Mouse (Mus musculus) limb, embryonic 13.5 days (tissue): Measurements from ENCODE around the gene Tgfbr3. TPM values are rescaled to one million over a fixed set of nuclear protein-coding genes. Genes with fewer than 3 reads are reported as not detected.
A peak's percentile ranks its signal among the peaks of the same experiment; 100 is the strongest.

Experiments used
- ATAC-seq: fragments of 200-750 bp; cut with Nextera tagmentation; 2 replicates; pipeline ENCODE4 v1.8.0; 2017; ENCODE audit warnings: low read depth, moderate number of reproducible peaks, moderate TSS enrichment; ENCODE audit not compliant: low FRiP score
- H3K27ac ChIP-seq: fragments of 300-500 bp; sonication (generic); 2 replicates; pipeline ENCODE4 v1.5.1; 2015; ENCODE audit warnings: inconsistent platforms, mild to moderate bottlenecking, moderate library complexity
- H3K27me3 ChIP-seq: fragments of 300-500 bp; sonication (generic); 2 replicates; pipeline ENCODE4 v1.6.1; 2015; ENCODE audit warnings: mild to moderate bottlenecking, inconsistent platforms
- H3K36me3 ChIP-seq: fragments of 300-500 bp; sonication (generic); 2 replicates; pipeline ENCODE4 v1.6.1; 2015; ENCODE audit warnings: inconsistent platforms, mild to moderate bottlenecking, moderate library complexity
- H3K4me1 ChIP-seq: fragments of 300-500 bp; sonication (generic); 2 replicates; pipeline ENCODE4 v1.6.1; 2015; ENCODE audit warnings: inconsistent platforms
- H3K4me2 ChIP-seq: fragments of 300-500 bp; sonication (generic); replicated peaks from 2 replicates; pipeline ENCODE4 v1.6.1; 2015; ENCODE audit warnings: inconsistent platforms, mild to moderate bottlenecking, moderate library complexity
- H3K4me3 ChIP-seq: fragments of 300-500 bp; sonication (generic); 2 replicates; pipeline ENCODE4 v1.5.1; 2015; ENCODE audit warnings: moderate library complexity, mild to moderate bottlenecking, inconsistent platforms
- H3K9ac ChIP-seq: fragments of 300-500 bp; sonication (generic); 2 replicates; pipeline ENCODE4 v1.6.1; 2015; ENCODE audit warnings: mild to moderate bottlenecking, inconsistent platforms
- H3K9me3 ChIP-seq: fragments of 300-500 bp; sonication (generic); 2 replicates; pipeline ENCODE4 v1.6.1; 2016; ENCODE audit warnings: inconsistent platforms
- WGBS: fragments of 180-500 bp; shearing (Covaris S2); methylation state at CpG from one replicate; pipeline ENCODE4 v1.1.7; 2015; 5-methylcytosine and 5-hydroxymethylcytosine counted together
- polyA plus RNA-seq: library from polyadenylated mRNA; unstranded; fragments of >200 nt; fragmentation: Nextera tagmentation; extraction: Ambion mirVana; gene quantifications from 2 replicates; pipeline ENCODE4 v1.2.1, GENCODE M21; 2015

Tgfbr3 gene
- polyA plus RNA-seq, 1 experiment from 2014 or later, result 25.4 TPM

GRCm38 (mm10) chr5:107177791-107178190, 111.6 kb downstream of the Tgfbr3 start:
- peaks cover 15% of the 10 kb centered on the region for H3K4me1 ChIP-seq
- 67% methylated on average over 6 of the region's 6 CpGs for WGBS
- no peak overlapping the region for H3K27ac ChIP-seq
- no peaks in the 10 kb centered on the region for H3K36me3 ChIP-seq
- no peaks in the 10 kb centered on the region for H3K9me3 ChIP-seq
- H3K9ac ChIP-seq, result no peak overlapping the region
- H3K4me3 ChIP-seq, result no peak overlapping the region
- ATAC-seq, result no peak
- no peak overlapping the region for H3K4me2 ChIP-seq
- H3K27me3 ChIP-seq, result no peaks in the 10 kb centered on the region

DNA sequence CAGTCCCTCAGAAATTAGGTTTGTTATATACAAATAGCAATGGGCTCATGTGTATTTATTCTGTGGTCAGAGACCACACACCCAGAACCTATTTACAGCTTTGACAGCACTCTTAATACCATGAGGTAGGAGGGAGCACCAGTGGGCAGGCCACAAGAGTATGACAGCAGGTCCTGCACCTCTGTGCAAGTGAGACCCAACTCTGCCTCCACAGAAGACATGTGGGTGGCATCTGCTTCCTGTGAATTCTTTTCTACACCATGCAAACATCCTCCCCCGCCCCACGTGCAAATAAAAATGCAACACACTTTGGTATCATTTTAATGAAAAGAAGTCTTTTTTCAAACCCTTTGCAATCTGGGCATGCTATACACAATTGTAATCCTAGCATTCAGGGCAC, 112.2 kb downstream of the Tgfbr3 start:
- Histone ChIP-seq H3K27ac (no peak overlapping the region), H3K4me3 (no peak overlapping the region), H3K4me1 (peaks cover 21% of the 10 kb centered on the region), H3K9me3 (no peaks in the 10 kb centered on the region), H3K27me3 (no peaks in the 10 kb centered on the region), H3K9ac (no peak overlapping the region), H3K36me3 (no peaks in the 10 kb centered on the region), H3K4me2 (no peak overlapping the region)
- WGBS, result 70% methylated on average over 2 of the region's 2 CpGs
- no peak for ATAC-seq

GRCm38 (mm10) chr5:107176796-107177195, 112.6 kb downstream of the Tgfbr3 start:
- ATAC-seq, result no peak

GRCm38 (mm10) chr5:107176196-107176595, 113.2 kb downstream of the Tgfbr3 start:
- WGBS, result 84% methylated on average over 4 of the region's 4 CpGs
- no peaks in the 10 kb centered on the region for H3K27me3 ChIP-seq
- no peak overlapping the region for H3K9ac ChIP-seq
- peaks cover 26% of the 10 kb centered on the region for H3K4me1 ChIP-seq
- no peak overlapping the region for H3K4me3 ChIP-seq
- no peaks in the 10 kb centered on the region for H3K9me3 ChIP-seq
- ATAC-seq, result no peak
- H3K36me3 ChIP-seq, result no peaks in the 10 kb centered on the region
- H3K27ac ChIP-seq, result no peak overlapping the region
- no peak overlapping the region for H3K4me2 ChIP-seq

More at GRCm38 (mm10) chr5:107176796-107177195, 112.6 kb downstream of the Tgfbr3 start:
- Histone ChIP-seq H3K9ac (no peak overlapping the region), H3K4me1 (peaks cover 25% of the 10 kb centered on the region), H3K4me2 (no peak overlapping the region), H3K4me3 (no peak overlapping the region), H3K27ac (no peak overlapping the region), H3K36me3 (no peaks in the 10 kb centered on the region), H3K27me3 (no peaks in the 10 kb centered on the region), H3K9me3 (no peaks in the 10 kb centered on the region)
- WGBS, result 54% methylated on average over 4 of the region's 4 CpGs

DNA sequence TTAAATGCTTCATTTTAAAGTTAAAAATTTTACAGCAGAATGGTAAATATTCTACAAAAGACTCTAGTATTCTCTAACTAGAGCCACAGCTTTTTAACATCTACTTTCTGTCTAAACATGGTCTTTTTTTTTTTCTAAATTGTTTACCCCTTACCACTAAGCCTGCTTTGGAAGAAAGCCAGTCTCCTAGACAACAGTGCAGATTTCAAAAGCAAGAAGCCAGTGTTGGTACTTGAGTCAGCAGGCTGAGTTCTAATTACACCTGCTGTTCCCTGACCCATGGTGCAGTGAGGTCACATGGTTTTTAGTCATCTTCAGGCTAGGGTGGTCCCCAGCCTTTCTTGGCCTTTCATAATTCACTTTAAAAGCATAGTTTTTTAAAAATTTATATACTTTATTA, 115.2 kb downstream of the Tgfbr3 start:
- no peak overlapping the region for H3K27ac ChIP-seq
- no peak overlapping the region for H3K9ac ChIP-seq
- no peaks in the 10 kb centered on the region for H3K27me3 ChIP-seq
- H3K36me3 ChIP-seq, result no peaks in the 10 kb centered on the region
- peaks cover 41% of the 10 kb centered on the region for H3K4me1 ChIP-seq
- H3K4me2 ChIP-seq, result no peak overlapping the region
- no peaks in the 10 kb centered on the region for H3K9me3 ChIP-seq
- H3K4me3 ChIP-seq, result no peak overlapping the region
- ATAC-seq, result no peak

- no peaks in the 10 kb centered on the region for H3K27me3 ChIP-seq
- H3K4me3 ChIP-seq, result no peak overlapping the region
- H3K36me3 ChIP-seq, result no peaks in the 10 kb centered on the region
- 87% methylated on average over 2 of the region's 2 CpGs for WGBS
- H3K9ac ChIP-seq, result no peak overlapping the region
- H3K27ac ChIP-seq, result no peak overlapping the region
- no peak overlapping the region for H3K4me2 ChIP-seq
- ATAC-seq, result no peak
- peaks cover 49% of the 10 kb centered on the region for H3K4me1 ChIP-seq
- H3K9me3 ChIP-seq, result no peaks in the 10 kb centered on the region
Observed at GRCm38 (mm10) chr5:107173483-107173882, 115.9 kb downstream of the Tgfbr3 start.

DNA sequence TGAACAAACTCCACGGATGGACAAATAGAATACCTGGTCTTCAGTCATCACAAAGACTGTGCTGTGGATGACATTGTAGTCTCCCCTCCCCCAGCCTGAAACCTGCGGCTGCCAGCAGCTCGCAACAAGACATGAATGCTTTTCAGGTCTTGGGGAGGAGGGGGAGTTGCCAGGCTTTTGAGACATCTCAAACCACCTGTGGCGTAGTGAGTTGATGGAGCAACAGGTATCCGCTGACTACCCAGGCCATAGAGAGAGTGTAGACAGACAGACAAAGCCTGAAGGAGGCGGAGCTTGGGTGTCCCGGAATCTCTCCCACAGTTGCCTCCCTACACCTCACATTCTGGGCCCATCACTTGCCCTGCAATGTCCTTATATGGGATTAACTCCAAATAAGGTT, 117.6 kb downstream of the Tgfbr3 start:
- no peaks in the 10 kb centered on the region for H3K9me3 ChIP-seq
- no peaks in the 10 kb centered on the region for H3K36me3 ChIP-seq
- H3K4me2 ChIP-seq, result no peak overlapping the region
- peaks cover 51% of the 10 kb centered on the region for H3K4me1 ChIP-seq
- no peak for ATAC-seq
- H3K27me3 ChIP-seq, result no peaks in the 10 kb centered on the region
- no peak overlapping the region for H3K9ac ChIP-seq
- H3K4me3 ChIP-seq, result no peak overlapping the region
- no peak overlapping the region for H3K27ac ChIP-seq
- 72% methylated on average over 7 of the region's 7 CpGs for WGBS

GRCm38 (mm10) chr5:107169796-107170195, 119.6 kb downstream of the Tgfbr3 start:
- no peak for ATAC-seq
- Histone ChIP-seq H3K4me3 (no peak overlapping the region), H3K9me3 (no peaks in the 10 kb centered on the region), H3K27me3 (no peaks in the 10 kb centered on the region), H3K4me2 (no peak overlapping the region), H3K27ac (peak overlapping the region; percentile 52; the same call in 1 of the 2 replicates), H3K9ac (no peak overlapping the region), H3K4me1 (peaks cover 70% of the 10 kb centered on the region), H3K36me3 (no peaks in the 10 kb centered on the region)
- WGBS, result 65% methylated on average over 5 of the region's 5 CpGs

DNA sequence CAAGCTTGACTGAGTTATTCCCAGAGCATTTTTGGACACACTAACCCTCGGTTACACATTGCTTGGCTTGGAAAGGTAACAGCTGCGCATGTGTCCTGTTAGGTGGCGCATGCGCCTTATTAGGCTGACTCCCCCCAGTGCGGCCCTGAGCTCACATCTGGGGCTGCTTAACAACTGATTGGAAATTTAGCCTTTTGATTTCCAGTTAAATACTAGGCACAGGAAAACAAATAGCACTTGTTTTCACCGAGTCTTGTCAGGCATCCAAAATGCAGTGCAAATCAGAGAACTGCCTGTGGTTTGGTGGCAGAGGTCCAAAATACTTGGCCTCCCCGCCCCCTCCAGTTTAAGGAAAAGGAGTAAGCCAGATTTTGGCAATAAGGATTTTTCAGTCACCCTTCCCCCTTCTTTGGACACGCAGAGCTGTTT, 121.5 kb downstream of the Tgfbr3 start:
- peak overlapping the region; percentile 49 for H3K4me2 ChIP-seq
- H3K4me1 ChIP-seq, result peaks cover 84% of the 10 kb centered on the region
- no peaks in the 10 kb centered on the region for H3K36me3 ChIP-seq
- ATAC-seq, result peak; percentile 90
- H3K4me3 ChIP-seq, result peak overlapping the region; percentile 8; the same call in 1 of the 2 replicates
- no peaks in the 10 kb centered on the region for H3K9me3 ChIP-seq
- H3K27ac ChIP-seq, result peak overlapping the region; percentile 89
- WGBS, result 13% methylated on average over 8 of the region's 8 CpGs
- no peak overlapping the region for H3K9ac ChIP-seq
- no peaks in the 10 kb centered on the region for H3K27me3 ChIP-seq

DNA sequence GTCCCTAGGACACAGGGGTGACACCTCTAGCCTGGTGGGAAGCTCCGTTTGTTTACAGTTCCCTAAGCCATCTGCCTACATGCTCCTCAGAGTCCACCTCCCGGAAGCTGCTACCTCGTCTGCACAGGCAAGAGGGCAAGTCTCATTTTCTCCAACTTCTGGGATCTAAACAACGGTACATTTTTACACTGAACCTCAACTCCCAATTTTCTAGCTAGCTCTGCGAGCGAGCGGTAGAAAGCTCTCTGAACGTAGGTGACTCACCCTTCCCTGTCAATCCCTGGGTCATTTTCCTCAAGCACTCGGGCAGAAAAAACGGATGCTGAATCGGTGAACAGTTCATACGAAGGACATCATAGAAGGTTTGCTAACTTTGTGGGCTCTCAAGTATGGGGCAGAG, 122.1 kb downstream of the Tgfbr3 start:
- Histone ChIP-seq H3K4me2 (peak overlapping the region; percentile 49), H3K36me3 (no peaks in the 10 kb centered on the region), H3K27ac (peak overlapping the region; percentile 89), H3K4me1 (peaks cover 84% of the 10 kb centered on the region), H3K4me3 (peak overlapping the region; percentile 8; the same call in 1 of the 2 replicates), H3K9ac (no peak overlapping the region), H3K27me3 (no peaks in the 10 kb centered on the region), H3K9me3 (no peaks in the 10 kb centered on the region)
- ATAC-seq, result peak; percentile 2; the same call in 1 of the 2 replicates
- 36% methylated on average over 12 of the region's 12 CpGs for WGBS

- no peaks in the 10 kb centered on the region for H3K36me3 ChIP-seq
- H3K4me3 ChIP-seq, result 0 out of 2 replicates have a peak overlapping the region, but pooled peaks have one; percentile 8
- H3K4me1 ChIP-seq, result peaks cover 80% of the 10 kb centered on the region
- H3K4me2 ChIP-seq, result peak overlapping the region; percentile 49
- 51% methylated on average over 11 of the region's 11 CpGs for WGBS
- H3K9me3 ChIP-seq, result no peaks in the 10 kb centered on the region
- no peaks in the 10 kb centered on the region for H3K27me3 ChIP-seq
- no peak overlapping the region for H3K9ac ChIP-seq
- peak overlapping the region; percentile 89 for H3K27ac ChIP-seq
- ATAC-seq, result no peak
Observed at GRCm38 (mm10) chr5:107166659-107167370, 122.6 kb downstream of the Tgfbr3 start.

- no peak overlapping the region for H3K4me2 ChIP-seq
- H3K27ac ChIP-seq, result no peak overlapping the region
- no peaks in the 10 kb centered on the region for H3K27me3 ChIP-seq
- no peaks in the 10 kb centered on the region for H3K9me3 ChIP-seq
- H3K36me3 ChIP-seq, result no peaks in the 10 kb centered on the region
- 81% methylated on average over 7 of the region's 7 CpGs for WGBS
- no peak overlapping the region for H3K4me3 ChIP-seq
- no peak overlapping the region for H3K9ac ChIP-seq
- ATAC-seq, result no peak
- peaks cover 80% of the 10 kb centered on the region for H3K4me1 ChIP-seq
Observed at GRCm38 (mm10) chr5:107165734-107166133, 123.7 kb downstream of the Tgfbr3 start.

DNA sequence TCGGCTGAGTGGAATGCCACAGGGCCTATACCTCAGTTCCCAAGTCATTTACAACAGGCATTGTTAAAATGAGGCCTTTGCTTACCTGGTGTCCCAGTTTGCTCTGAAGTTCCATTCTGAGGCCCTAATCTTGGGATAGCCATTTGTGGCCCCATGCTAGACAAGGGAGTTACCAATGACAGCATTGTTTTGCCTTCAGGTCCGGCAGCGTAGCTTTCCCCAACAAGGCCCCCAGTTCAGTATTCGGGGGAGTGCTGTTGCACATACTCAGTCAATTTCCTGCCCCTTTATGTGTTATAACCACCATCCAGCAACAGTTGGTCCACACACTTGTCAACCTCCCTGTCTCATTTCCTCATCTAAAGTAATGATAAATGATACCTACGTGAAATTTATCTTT, 124.2 kb downstream of the Tgfbr3 start:
- WGBS, result 74% methylated on average over 5 of the region's 5 CpGs
- H3K4me1 ChIP-seq, result peaks cover 80% of the 10 kb centered on the region
- H3K4me3 ChIP-seq, result no peak overlapping the region
- ATAC-seq, result no peak
- no peaks in the 10 kb centered on the region for H3K36me3 ChIP-seq
- H3K27me3 ChIP-seq, result no peaks in the 10 kb centered on the region
- no peak overlapping the region for H3K27ac ChIP-seq
- H3K9ac ChIP-seq, result no peak overlapping the region
- no peak overlapping the region for H3K4me2 ChIP-seq
- H3K9me3 ChIP-seq, result no peaks in the 10 kb centered on the region
